Mouse (Mus musculus): ENCODE measurements around the gene Msi2. TPM values are rescaled to one million over a fixed set of nuclear protein-coding genes. Genes with fewer than 3 reads are reported as not detected.
A peak's percentile ranks its signal among the peaks of the same experiment; 100 is the strongest.

The Msi2 gene
- polyA plus RNA-seq, 1 experiment from 2014 or later, result 40.1 TPM

GRCm38 (mm10) chr11:88518361-88518760 is 200.0 kb downstream of the Msi2 start:
- peaks cover 15% of the 10 kb centered on the region for H3K4me1 ChIP-seq (replicated peaks; ENCODE audit: control insufficient read depth, insufficient read depth, low read length)
- H3K27me3 ChIP-seq (ENCODE audit: control insufficient read depth, insufficient read depth, low read length), result no peaks in the 10 kb centered on the region
- no peak overlapping the region for H3K4me2 ChIP-seq (replicated peaks; ENCODE audit: low read depth, low read length)
- no peaks in the 10 kb centered on the region for H3K9me3 ChIP-seq (ENCODE audit: control insufficient read depth, low read length)
- H3K4me3 ChIP-seq (ENCODE audit: low read depth, low read length), result no peak overlapping the region
- 93% methylated on average over 3 of the region's 3 CpGs for WGBS
- DNase-seq (ENCODE audit: low spot score) (no peak), ATAC-seq (ENCODE audit: low FRiP score) (no peak)
- no peak overlapping the region for H3K27ac ChIP-seq (ENCODE audit: low read depth, low read length)
- H3K36me3 ChIP-seq (ENCODE audit: control insufficient read depth, insufficient read depth, low read length), result no peaks in the 10 kb centered on the region
- H3K9ac ChIP-seq (ENCODE audit: low read depth, low read length), result no peak overlapping the region

DNA sequence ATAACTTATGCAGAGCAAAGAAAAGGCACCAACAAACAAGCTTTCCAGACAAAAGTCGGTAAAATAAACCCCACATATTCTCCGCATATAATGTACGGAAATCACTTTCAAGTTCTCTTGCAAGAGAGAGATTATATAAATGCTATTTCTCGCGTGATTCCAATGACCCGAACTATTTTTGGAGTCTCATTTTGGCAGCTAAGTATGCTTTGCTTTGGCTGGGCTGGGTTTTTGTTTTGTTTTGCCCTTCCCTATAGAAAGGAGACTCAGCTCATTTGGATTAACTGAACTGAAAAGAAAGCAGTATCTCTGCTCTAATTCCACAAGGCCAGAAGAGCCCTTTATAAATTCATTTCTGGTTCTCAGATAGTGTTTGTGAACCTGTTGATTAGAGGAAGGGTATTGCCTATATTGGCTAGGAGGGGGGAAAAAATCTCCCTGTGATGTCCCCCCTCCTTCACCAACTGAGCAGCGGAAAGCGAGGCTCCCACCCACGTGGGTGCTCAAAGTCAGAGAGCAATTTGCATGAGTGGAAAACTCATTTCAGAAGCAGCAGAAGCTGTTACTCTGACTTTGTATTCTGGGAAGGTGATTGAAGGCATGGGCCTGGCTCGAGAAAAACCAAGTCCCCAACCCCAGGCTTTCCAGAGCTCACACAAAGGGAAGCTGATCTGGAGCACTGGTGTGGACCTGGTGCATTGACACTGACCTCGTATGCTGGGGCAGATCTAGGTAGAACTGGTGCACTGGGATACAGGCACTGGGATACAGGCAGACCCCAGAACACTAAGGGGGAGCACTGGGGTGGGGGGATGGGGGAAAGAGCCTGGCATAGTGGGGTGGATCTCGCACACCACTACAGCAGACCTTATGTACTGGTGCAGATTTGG is 201.5 kb downstream of the Msi2 start:
- H3K4me2 ChIP-seq (replicated peaks; ENCODE audit: low read depth, low read length), result no peak overlapping the region
- H3K9me3 ChIP-seq (ENCODE audit: control insufficient read depth, low read length), result no peaks in the 10 kb centered on the region
- no peak for ATAC-seq (ENCODE audit: low FRiP score)
- H3K36me3 ChIP-seq (ENCODE audit: control insufficient read depth, insufficient read depth, low read length), result no peaks in the 10 kb centered on the region
- peak overlapping the region; percentile 56 for H3K27ac ChIP-seq (ENCODE audit: low read depth, low read length)
- H3K27me3 ChIP-seq (ENCODE audit: control insufficient read depth, insufficient read depth, low read length), result no peaks in the 10 kb centered on the region
- no peak overlapping the region for H3K4me3 ChIP-seq (ENCODE audit: low read depth, low read length)
- WGBS, result 75% methylated on average over 12 of the region's 12 CpGs
- H3K9ac ChIP-seq (ENCODE audit: low read depth, low read length), result no peak overlapping the region
- peaks cover 20% of the 10 kb centered on the region for H3K4me1 ChIP-seq (replicated peaks; ENCODE audit: control insufficient read depth, insufficient read depth, low read length)
- DNase-seq (ENCODE audit: low spot score), result no peak

DNA sequence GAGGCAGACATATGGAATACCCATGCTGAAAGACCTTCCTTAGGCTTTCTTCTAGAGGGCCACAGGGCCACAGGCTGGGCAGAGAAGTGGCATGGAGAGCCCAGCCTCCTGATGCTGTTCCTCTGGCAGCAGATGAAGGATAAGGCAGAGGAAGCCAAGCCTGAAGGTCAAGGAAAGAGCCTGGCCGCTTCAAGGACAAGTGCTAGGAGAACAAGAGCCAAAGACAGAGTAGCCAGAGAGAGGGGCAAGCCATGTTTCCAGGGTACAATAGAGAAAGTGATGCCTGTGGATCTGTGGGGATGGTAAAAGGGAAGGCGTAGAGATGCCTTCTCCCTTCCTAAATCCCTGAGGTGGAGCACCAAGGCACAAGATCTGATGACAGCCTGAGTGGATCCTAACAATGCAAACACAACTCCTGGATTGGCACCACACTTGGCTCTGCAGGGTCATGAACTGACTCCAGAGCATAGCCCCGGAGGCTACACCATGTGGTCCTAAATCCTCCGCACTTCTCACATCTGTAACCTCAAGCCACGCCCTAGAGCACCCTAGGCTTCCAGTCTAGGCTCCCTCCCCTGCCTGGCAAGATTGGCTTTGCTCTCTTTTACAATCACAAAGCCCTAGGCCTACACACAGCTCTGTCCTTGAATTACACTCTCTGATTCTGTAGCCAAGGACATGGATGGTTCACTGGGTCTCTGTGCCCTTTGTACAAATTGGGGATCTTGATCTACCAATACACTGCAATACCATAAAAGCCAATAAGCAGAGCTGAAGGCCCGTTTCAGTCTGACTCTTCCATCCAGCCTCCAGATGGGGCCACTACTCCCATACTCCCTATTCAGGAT is 202.4 kb downstream of the Msi2 start:
- H3K27me3 ChIP-seq (ENCODE audit: control insufficient read depth, insufficient read depth, low read length), result no peaks in the 10 kb centered on the region
- 73% methylated on average over 6 of the region's 6 CpGs for WGBS
- no peak overlapping the region for H3K27ac ChIP-seq (ENCODE audit: low read depth, low read length)
- H3K36me3 ChIP-seq (ENCODE audit: control insufficient read depth, insufficient read depth, low read length), result no peaks in the 10 kb centered on the region
- H3K9ac ChIP-seq (ENCODE audit: low read depth, low read length), result no peak overlapping the region
- H3K9me3 ChIP-seq (ENCODE audit: control insufficient read depth, low read length), result no peaks in the 10 kb centered on the region
- ATAC-seq (ENCODE audit: low FRiP score) (no peak), DNase-seq (ENCODE audit: low spot score) (no peak)
- H3K4me2 ChIP-seq (replicated peaks; ENCODE audit: low read depth, low read length), result no peak overlapping the region
- H3K4me3 ChIP-seq (ENCODE audit: low read depth, low read length), result no peak overlapping the region
- H3K4me1 ChIP-seq (replicated peaks; ENCODE audit: control insufficient read depth, insufficient read depth, low read length), result peaks cover 17% of the 10 kb centered on the region

- H3K4me3 ChIP-seq (ENCODE audit: low read depth, low read length), result no peak overlapping the region
- H3K27me3 ChIP-seq (ENCODE audit: control insufficient read depth, insufficient read depth, low read length), result no peaks in the 10 kb centered on the region
- DNase-seq (ENCODE audit: low spot score) (no peak), ATAC-seq (ENCODE audit: low FRiP score) (no peak)
- no peaks in the 10 kb centered on the region for H3K36me3 ChIP-seq (ENCODE audit: control insufficient read depth, insufficient read depth, low read length)
- no peak overlapping the region for H3K4me2 ChIP-seq (replicated peaks; ENCODE audit: low read depth, low read length)
- no peak overlapping the region for H3K27ac ChIP-seq (ENCODE audit: low read depth, low read length)
- no peak overlapping the region for H3K9ac ChIP-seq (ENCODE audit: low read depth, low read length)
- H3K9me3 ChIP-seq (ENCODE audit: control insufficient read depth, low read length), result no peaks in the 10 kb centered on the region
- 84% methylated on average over 2 of the region's 2 CpGs for WGBS
- peaks cover 17% of the 10 kb centered on the region for H3K4me1 ChIP-seq (replicated peaks; ENCODE audit: control insufficient read depth, insufficient read depth, low read length)
These were observed 203.0 kb downstream of the Msi2 start for GRCm38 (mm10) chr11:88515267-88515666.

- no peaks in the 10 kb centered on the region for H3K27me3 ChIP-seq (ENCODE audit: control insufficient read depth, insufficient read depth, low read length)
These were observed 204.0 kb downstream of the Msi2 start for GRCm38 (mm10) chr11:88514151-88514926.

GRCm38 (mm10) chr11:88512580-88512979 is 205.7 kb downstream of the Msi2 start:
- Histone ChIP-seq H3K4me1 (replicated peaks; ENCODE audit: control insufficient read depth, insufficient read depth, low read length) (peaks cover 20% of the 10 kb centered on the region), H3K4me3 (ENCODE audit: low read depth, low read length) (no peak overlapping the region), H3K9ac (ENCODE audit: low read depth, low read length) (no peak overlapping the region), H3K9me3 (ENCODE audit: control insufficient read depth, low read length) (no peaks in the 10 kb centered on the region), H3K27me3 (ENCODE audit: control insufficient read depth, insufficient read depth, low read length) (no peaks in the 10 kb centered on the region), H3K4me2 (replicated peaks; ENCODE audit: low read depth, low read length) (no peak overlapping the region), H3K36me3 (ENCODE audit: control insufficient read depth, insufficient read depth, low read length) (no peaks in the 10 kb centered on the region), H3K27ac (ENCODE audit: low read depth, low read length) (peak overlapping the region; percentile 56)
- ATAC-seq (ENCODE audit: low FRiP score), result no peak
- 38% methylated on average over 4 of the region's 4 CpGs for WGBS
- peak; percentile 59 for DNase-seq (ENCODE audit: low spot score)

More at GRCm38 (mm10) chr11:88514151-88514926, 204.0 kb downstream of the Msi2 start:
- H3K4me1 ChIP-seq (replicated peaks; ENCODE audit: control insufficient read depth, insufficient read depth, low read length), result peaks cover 17% of the 10 kb centered on the region
- H3K4me3 ChIP-seq (ENCODE audit: low read depth, low read length), result no peak overlapping the region
- WGBS, result 86% methylated on average over 12 of the region's 12 CpGs
- H3K9ac ChIP-seq (ENCODE audit: low read depth, low read length), result no peak overlapping the region
- ATAC-seq (ENCODE audit: low FRiP score) (no peak), DNase-seq (ENCODE audit: low spot score) (no peak)
- no peaks in the 10 kb centered on the region for H3K9me3 ChIP-seq (ENCODE audit: control insufficient read depth, low read length)
- no peaks in the 10 kb centered on the region for H3K36me3 ChIP-seq (ENCODE audit: control insufficient read depth, insufficient read depth, low read length)
- peak overlapping the region; percentile 19; the same call in 1 of the 2 replicates for H3K27ac ChIP-seq (ENCODE audit: low read depth, low read length)
- no peak overlapping the region for H3K4me2 ChIP-seq (replicated peaks; ENCODE audit: low read depth, low read length)

DNA sequence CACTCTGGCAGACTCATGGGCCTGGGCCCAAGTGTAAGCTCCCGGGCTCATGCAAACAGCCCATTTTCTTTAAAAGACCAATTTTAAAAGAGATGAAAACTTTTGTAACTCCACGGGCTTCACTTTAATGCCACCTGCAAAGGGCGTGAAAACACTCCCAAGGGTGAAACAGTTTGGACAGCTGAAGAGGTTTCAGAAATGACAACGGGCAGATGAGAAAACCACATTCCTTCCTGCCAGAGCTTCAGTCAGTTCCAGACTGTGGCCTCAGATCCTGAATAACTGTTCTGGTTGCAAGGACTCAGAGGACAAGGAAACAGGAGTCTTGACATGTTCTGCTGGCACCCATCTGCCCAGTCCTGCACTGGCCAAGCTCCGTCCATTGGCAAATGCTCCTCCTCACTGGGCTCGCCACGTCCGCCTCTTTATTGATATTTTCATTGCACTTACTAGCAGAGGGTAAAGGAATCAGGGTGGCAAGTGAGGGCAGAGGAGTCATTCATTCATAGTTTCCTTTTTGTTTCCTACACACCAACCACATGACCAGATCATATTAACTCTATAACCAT is 207.9 kb downstream of the Msi2 start:
- no peaks in the 10 kb centered on the region for H3K9me3 ChIP-seq (ENCODE audit: control insufficient read depth, low read length)
- ATAC-seq (ENCODE audit: low FRiP score) (no peak), DNase-seq (ENCODE audit: low spot score) (no peak)
- 90% methylated on average over 8 of the region's 8 CpGs for WGBS
- no peaks in the 10 kb centered on the region for H3K36me3 ChIP-seq (ENCODE audit: control insufficient read depth, insufficient read depth, low read length)
- no peaks in the 10 kb centered on the region for H3K27me3 ChIP-seq (ENCODE audit: control insufficient read depth, insufficient read depth, low read length)
- H3K4me2 ChIP-seq (replicated peaks; ENCODE audit: low read depth, low read length), result no peak overlapping the region
- H3K4me1 ChIP-seq (replicated peaks; ENCODE audit: control insufficient read depth, insufficient read depth, low read length), result peaks cover 24% of the 10 kb centered on the region
- no peak overlapping the region for H3K9ac ChIP-seq (ENCODE audit: low read depth, low read length)
- H3K27ac ChIP-seq (ENCODE audit: low read depth, low read length), result no peak overlapping the region
- no peak overlapping the region for H3K4me3 ChIP-seq (ENCODE audit: low read depth, low read length)

DNA sequence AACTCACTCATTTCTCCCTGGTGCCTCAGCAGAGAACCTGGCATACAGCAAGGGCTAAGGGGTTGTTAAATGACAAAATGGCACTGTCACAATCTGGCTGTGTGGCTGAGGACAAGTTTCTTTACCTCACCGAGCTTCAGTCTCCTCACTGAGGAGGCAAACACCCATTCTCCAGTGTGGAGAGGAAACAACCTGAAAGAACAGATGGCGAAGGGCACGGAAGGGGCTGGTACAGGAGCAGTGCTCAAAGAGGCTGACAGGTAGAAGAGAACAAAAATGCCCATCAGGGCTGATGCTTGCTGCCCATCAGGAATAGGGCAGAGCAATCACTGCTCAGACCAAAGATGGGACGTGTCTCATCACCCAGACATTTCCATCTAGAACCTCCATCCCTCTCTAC is 208.8 kb downstream of the Msi2 start:
- H3K4me3 ChIP-seq (ENCODE audit: low read depth, low read length), result no peak overlapping the region
- no peak overlapping the region for H3K27ac ChIP-seq (ENCODE audit: low read depth, low read length)
- DNase-seq (ENCODE audit: low spot score) (no peak), ATAC-seq (ENCODE audit: low FRiP score) (no peak)
- H3K4me1 ChIP-seq (replicated peaks; ENCODE audit: control insufficient read depth, insufficient read depth, low read length), result peaks cover 21% of the 10 kb centered on the region
- H3K9me3 ChIP-seq (ENCODE audit: control insufficient read depth, low read length), result no peaks in the 10 kb centered on the region
- no peak overlapping the region for H3K9ac ChIP-seq (ENCODE audit: low read depth, low read length)
- H3K27me3 ChIP-seq (ENCODE audit: control insufficient read depth, insufficient read depth, low read length), result no peaks in the 10 kb centered on the region
- no peak overlapping the region for H3K4me2 ChIP-seq (replicated peaks; ENCODE audit: low read depth, low read length)
- no peaks in the 10 kb centered on the region for H3K36me3 ChIP-seq (ENCODE audit: control insufficient read depth, insufficient read depth, low read length)
- WGBS, result 90% methylated on average over 4 of the region's 4 CpGs

All from hindbrain, embryonic 11.5 days (tissue).